ENCODE assay signal across 8 mouse cellular contexts in the genomic region with DNA sequence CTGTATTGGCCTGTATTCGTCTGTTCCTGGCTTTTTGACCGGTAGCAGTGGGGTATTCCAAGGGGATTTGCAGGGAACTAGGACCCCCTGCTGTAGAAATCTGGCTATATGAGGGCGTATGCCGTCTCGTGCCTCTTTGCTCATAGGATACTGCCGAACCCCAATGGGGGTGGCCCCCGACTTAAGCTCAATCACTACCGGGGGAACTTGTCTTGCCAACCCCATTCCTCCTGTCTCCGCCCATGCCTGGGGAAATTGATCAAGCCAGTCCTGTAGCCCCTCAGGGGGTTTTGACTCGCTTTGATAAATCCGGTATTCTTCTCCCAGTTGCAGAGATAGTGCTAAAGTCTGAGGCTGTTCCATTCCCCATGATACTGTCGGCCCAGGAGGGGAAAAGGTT.
DNase-seq lines count a peak whose midpoint lies in the region; ATAC-seq and TF ChIP-seq lines count a peak whose summit lies in the region.

No protein-coding gene starts in this region.

- H3K27me3 ChIP-seq in kidney, embryonic 14.5 days (ENCODE audit: control insufficient read depth, insufficient read depth, low read length): 0 out of 2 replicates have a peak, but pooled peaks cover 6% of the 10 kb centered on the region
- no peaks in the 10 kb centered on the region for H3K27me3 ChIP-seq in forebrain, postnatal 0 days (ENCODE audit: insufficient read depth, low read length)
- H3K27me3 ChIP-seq in limb, embryonic 13.5 days: peaks cover 27% of the 10 kb centered on the region

- H3K4me3 ChIP-seq in kidney, embryonic 14.5 days (ENCODE audit: low read length): no peak overlapping the region
- H3K4me3 ChIP-seq in forebrain, postnatal 0 days (ENCODE audit: low read depth, low read length): no peak overlapping the region
- H3K4me3 ChIP-seq in limb, embryonic 13.5 days: no peak overlapping the region
- no peak overlapping the region for H3K4me3 ChIP-seq in left cerebral cortex, adult 2 months

- H3K9ac ChIP-seq in kidney, embryonic 14.5 days (ENCODE audit: low read depth, low read length): no peak overlapping the region
- no peak overlapping the region for H3K9ac ChIP-seq in forebrain, postnatal 0 days
- no peak overlapping the region for H3K9ac ChIP-seq in limb, embryonic 13.5 days

- peaks cover 77% of the 10 kb centered on the region for H3K9me3 ChIP-seq in kidney, embryonic 14.5 days (ENCODE audit: control insufficient read depth, low read length)
- peaks cover 77% of the 10 kb centered on the region for H3K9me3 ChIP-seq in forebrain, postnatal 0 days (ENCODE audit: low read length)
- H3K9me3 ChIP-seq in limb, embryonic 13.5 days: peaks cover 82% of the 10 kb centered on the region

- H3K27ac ChIP-seq in kidney, embryonic 14.5 days (ENCODE audit: low read depth, low read length): no peak overlapping the region
- H3K27ac ChIP-seq in forebrain, postnatal 0 days (ENCODE audit: low read depth, low read length): no peak overlapping the region
- no peak overlapping the region for H3K27ac ChIP-seq in limb, embryonic 13.5 days
- H3K27ac ChIP-seq in left cerebral cortex, adult 2 months: no peak overlapping the region

- intact Hi-C loops in left cerebral cortex, adult 2 months (cut with DNase I): no loop called here

- no peak for TF ChIP-seq CTCF in forebrain, postnatal 0 days (IDR thresholded peaks at IDR 0.05; ENCODE audit: low read depth)
- no peak for TF ChIP-seq CTCF in left cerebral cortex, adult 2 months (IDR thresholded peaks at IDR 0.05)

- no peaks in the 10 kb centered on the region for H3K4me1 ChIP-seq in kidney, embryonic 14.5 days (ENCODE audit: control insufficient read depth, insufficient read depth, low read length)
- H3K4me1 ChIP-seq in forebrain, postnatal 0 days (ENCODE audit: insufficient read depth): no peaks in the 10 kb centered on the region
- H3K4me1 ChIP-seq in limb, embryonic 13.5 days: no peaks in the 10 kb centered on the region

- WGBS in kidney, embryonic 14.5 days: 72% methylated on average over 12 of the region's 12 CpGs
- 73% methylated on average over 12 of the region's 12 CpGs for WGBS in forebrain, postnatal 0 days
- 67% methylated on average over 12 of the region's 12 CpGs for WGBS in limb, embryonic 13.5 days

- no peak for DNase-seq in kidney, adult 11 months
- peak; percentile 4 for DNase-seq in Muller cell, postnatal 12 days (ENCODE audit: inconsistent ontology term)
- no peak for DNase-seq in forebrain, postnatal 0 days
- peak; percentile 29 to 72 for DNase-seq in spleen, postnatal 4 days (ENCODE audit: low spot score in 2 of 2)
- DNase-seq in ovary, adult 18-20 months (ENCODE audit: low spot score): no peak
- no peak for DNase-seq in left cerebral cortex, adult 2 months (ENCODE audit: extremely low spot score in 1 of 2, low spot score in 2 of 2)

- ATAC-seq in kidney, embryonic 14.5 days (ENCODE audit: low FRiP score, low TSS enrichment): peak; percentile 54; the same call in 1 of the 2 replicates
- ATAC-seq in forebrain, postnatal 0 days: 0 out of 2 replicates have a peak, but pooled peaks have one; percentile 24
- ATAC-seq in limb, embryonic 13.5 days (ENCODE audit: low FRiP score, low read depth): peak; percentile 12; the same call in 1 of the 2 replicates

- H3K36me3 ChIP-seq in kidney, embryonic 14.5 days (ENCODE audit: control insufficient read depth, insufficient read depth, low read length): 0 out of 2 replicates have a peak, but pooled peaks cover 4% of the 10 kb centered on the region
- peaks cover 7% of the 10 kb centered on the region; the same call in 1 of the 2 replicates for H3K36me3 ChIP-seq in forebrain, postnatal 0 days (ENCODE audit: insufficient read depth)
- peaks cover 70% of the 10 kb centered on the region for H3K36me3 ChIP-seq in limb, embryonic 13.5 days

- H3K4me2 ChIP-seq in kidney, embryonic 14.5 days (replicated peaks; ENCODE audit: low read depth, low read length): no peak overlapping the region
- H3K4me2 ChIP-seq in forebrain, postnatal 0 days (ENCODE audit: low read depth): no peak overlapping the region
- no peak overlapping the region for H3K4me2 ChIP-seq in limb, embryonic 13.5 days (replicated peaks)

Comparison
In these comparisons a context has a peak if more than half of its experiments do, and no peak if none do; other contexts are left out.
1. DNase-seq: peak in Muller cell, postnatal 12 days (single experiment) and spleen, postnatal 4 days (2 of 2); none in kidney, adult 11 months (single experiment), forebrain, postnatal 0 days (single experiment), ovary, adult 18-20 months (single experiment) and left cerebral cortex, adult 2 months (0 of 2).
2. Peak in every context shown above with its lines, with median percentiles within 50 percentile points of each other: ATAC-seq.